Mouse (Mus musculus): ENCODE data around the gene Ssr1. TPM values are rescaled to one million over a fixed set of nuclear protein-coding genes. Genes with fewer than 3 reads are reported as not detected.

Gene Ssr1
- polyA plus RNA-seq, 1 experiment from 2014 or later = 85.8 TPM

DNA sequence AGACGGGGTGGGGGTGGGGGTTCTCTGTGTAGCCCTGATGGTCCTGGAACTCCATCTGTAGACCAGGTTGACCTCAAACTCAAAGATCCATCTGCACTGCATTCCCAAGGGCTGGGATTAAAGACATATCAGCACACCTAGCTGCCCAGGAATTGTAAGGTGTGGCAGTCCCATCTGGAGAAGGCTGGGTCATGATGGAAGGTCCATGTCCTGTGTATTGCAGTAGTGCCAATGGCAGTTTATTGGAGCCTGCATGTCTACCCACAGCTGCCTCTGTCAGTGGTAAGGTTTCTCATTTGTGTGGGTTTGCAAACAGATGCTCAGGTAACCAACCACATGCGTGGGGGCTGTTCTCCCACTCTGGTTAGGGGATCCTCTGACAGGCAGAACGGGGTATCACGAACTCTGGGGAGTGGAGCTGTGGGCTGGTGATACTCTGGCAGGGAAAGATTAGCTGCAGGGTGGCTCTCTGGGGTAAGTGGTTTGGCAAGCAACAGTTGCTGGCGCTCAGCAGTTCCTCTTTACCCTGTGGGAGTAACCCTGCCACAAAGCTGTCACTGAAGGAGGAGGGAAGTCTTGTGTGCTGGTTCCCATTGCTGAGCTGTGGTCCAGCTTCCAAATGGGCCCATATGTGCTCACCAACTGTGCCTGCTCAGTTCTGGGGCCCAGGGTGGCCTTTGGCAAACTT is 15.8 kb upstream of the Ssr1 start:
- DNase-seq (ENCODE audit: low spot score) = no peak

DNA sequence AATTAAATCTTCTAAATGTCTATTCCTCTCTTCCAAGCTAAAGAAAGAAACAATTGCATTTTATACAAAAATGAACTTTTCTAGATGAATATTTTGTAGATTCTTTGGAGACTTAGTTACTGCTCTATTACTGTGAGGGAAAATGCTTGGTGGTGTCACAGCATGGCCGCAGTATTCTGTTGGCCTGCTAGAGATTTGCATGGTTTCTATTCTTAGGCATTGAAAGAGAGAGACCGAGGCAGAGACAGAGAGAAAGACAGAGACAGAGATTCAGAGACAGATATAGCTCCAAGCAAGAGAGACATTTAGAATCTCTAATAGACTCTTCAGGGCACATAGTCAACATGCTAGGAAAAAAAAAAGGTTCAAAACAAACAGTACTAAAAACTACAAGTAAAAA is 14.0 kb upstream of the Ssr1 start:
- no peak for TF ChIP-seq EP300 (optimal IDR thresholded peaks at IDR 0.05)
- no peak for TF ChIP-seq CTCF (IDR thresholded peaks at IDR 0.05; ENCODE audit: low read depth)
- no peak overlapping the region for H3K4me3 ChIP-seq (ENCODE audit: low read depth, low read length)
- H3K9ac ChIP-seq (ENCODE audit: low read length) = no peak overlapping the region
- 95% methylated on average over 2 of the region's 2 CpGs for WGBS
- ATAC-seq (ENCODE audit: low FRiP score, low TSS enrichment) (no peak), DNase-seq (ENCODE audit: low spot score) (no peak)
- no peaks in the 10 kb centered on the region for H3K36me3 ChIP-seq (ENCODE audit: control insufficient read depth, insufficient read depth, low read length)
- H3K27ac ChIP-seq (replicated peaks) = no peak overlapping the region
- no peaks in the 10 kb centered on the region for H3K27me3 ChIP-seq (ENCODE audit: control insufficient read depth, insufficient read depth, low read length)
- H3K4me1 ChIP-seq (replicated peaks; ENCODE audit: control insufficient read depth, insufficient read depth) = no peaks in the 10 kb centered on the region
- no peaks in the 10 kb centered on the region for H3K9me3 ChIP-seq (ENCODE audit: control insufficient read depth, low read length)
- no peak overlapping the region for H3K4me2 ChIP-seq (replicated peaks; ENCODE audit: low read depth)

More for the DNA sequence above, 15.8 kb upstream of the Ssr1 start:
- TF ChIP-seq CTCF (IDR thresholded peaks at IDR 0.05; ENCODE audit: low read depth) (no peak), EP300 (optimal IDR thresholded peaks at IDR 0.05) (no peak)
- no peak overlapping the region for H3K4me2 ChIP-seq (replicated peaks; ENCODE audit: low read depth)
- H3K4me3 ChIP-seq (ENCODE audit: low read depth, low read length) = no peak overlapping the region
- 94% methylated on average over 5 of the region's 5 CpGs for WGBS
- H3K27ac ChIP-seq (replicated peaks) = no peak overlapping the region
- no peak for ATAC-seq (ENCODE audit: low FRiP score, low TSS enrichment)
- H3K9ac ChIP-seq (ENCODE audit: low read length) = no peak overlapping the region
- no peaks in the 10 kb centered on the region for H3K36me3 ChIP-seq (ENCODE audit: control insufficient read depth, insufficient read depth, low read length)
- no peaks in the 10 kb centered on the region for H3K4me1 ChIP-seq (replicated peaks; ENCODE audit: control insufficient read depth, insufficient read depth)
- H3K27me3 ChIP-seq (ENCODE audit: control insufficient read depth, insufficient read depth, low read length) = no peaks in the 10 kb centered on the region
- no peaks in the 10 kb centered on the region for H3K9me3 ChIP-seq (ENCODE audit: control insufficient read depth, low read length)

DNA sequence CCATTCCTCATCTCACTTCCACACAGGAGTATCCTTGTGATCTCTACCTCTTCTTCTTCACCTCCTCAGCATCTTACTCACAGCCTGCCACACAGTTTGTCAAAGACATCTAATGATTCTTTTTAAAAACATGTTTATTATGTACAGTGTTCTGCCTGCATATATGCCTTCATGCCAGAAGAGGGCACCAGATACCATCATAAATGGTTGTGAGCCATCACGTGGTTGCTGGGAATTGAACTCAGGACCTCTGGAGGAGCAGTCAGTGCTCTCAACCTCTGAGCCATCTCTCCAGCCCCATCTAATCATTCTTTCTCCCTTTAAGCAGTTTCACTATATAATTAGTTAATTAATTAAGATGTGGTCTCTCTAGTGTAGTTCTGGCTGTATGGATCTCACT is 8.4 kb upstream of the Ssr1 start:
- no peak overlapping the region for H3K9ac ChIP-seq (ENCODE audit: low read length)
- ATAC-seq (ENCODE audit: low FRiP score, low TSS enrichment) (no peak), DNase-seq (ENCODE audit: low spot score) (no peak)
- no peak overlapping the region for H3K27ac ChIP-seq (replicated peaks)
- H3K4me3 ChIP-seq (ENCODE audit: low read depth, low read length) = no peak overlapping the region
- H3K27me3 ChIP-seq (ENCODE audit: control insufficient read depth, insufficient read depth, low read length) = no peaks in the 10 kb centered on the region
- no peak overlapping the region for H3K4me2 ChIP-seq (replicated peaks; ENCODE audit: low read depth)
- H3K36me3 ChIP-seq (ENCODE audit: control insufficient read depth, insufficient read depth, low read length) = no peaks in the 10 kb centered on the region
- H3K9me3 ChIP-seq (ENCODE audit: control insufficient read depth, low read length) = no peaks in the 10 kb centered on the region
- WGBS = 53% methylated on average over 1 of the region's 1 CpGs
- no peaks in the 10 kb centered on the region for H3K4me1 ChIP-seq (replicated peaks; ENCODE audit: control insufficient read depth, insufficient read depth)
- TF ChIP-seq EP300 (optimal IDR thresholded peaks at IDR 0.05) (no peak), CTCF (IDR thresholded peaks at IDR 0.05; ENCODE audit: low read depth) (peak; percentile 42; the same call in 1 of the 2 replicates)

- no peak for DNase-seq (ENCODE audit: low spot score)
- H3K9me3 ChIP-seq (ENCODE audit: control insufficient read depth, low read length) = no peaks in the 10 kb centered on the region
- no peak overlapping the region for H3K9ac ChIP-seq (ENCODE audit: low read length)
- no peaks in the 10 kb centered on the region for H3K36me3 ChIP-seq (ENCODE audit: control insufficient read depth, insufficient read depth, low read length)
- no peak overlapping the region for H3K4me3 ChIP-seq (ENCODE audit: low read depth, low read length)
- ATAC-seq (ENCODE audit: low FRiP score, low TSS enrichment) = peak; percentile 70; the same call in 1 of the 2 replicates
- no peak for TF ChIP-seq CTCF (IDR thresholded peaks at IDR 0.05; ENCODE audit: low read depth)
- TF ChIP-seq EP300 (optimal IDR thresholded peaks at IDR 0.05) = no peak
- WGBS = 76% methylated on average over 3 of the region's 3 CpGs
- no peak overlapping the region for H3K27ac ChIP-seq (replicated peaks)
- H3K4me1 ChIP-seq (replicated peaks; ENCODE audit: control insufficient read depth, insufficient read depth) = no peaks in the 10 kb centered on the region
- no peaks in the 10 kb centered on the region for H3K27me3 ChIP-seq (ENCODE audit: control insufficient read depth, insufficient read depth, low read length)
- H3K4me2 ChIP-seq (replicated peaks; ENCODE audit: low read depth) = no peak overlapping the region
Measured at GRCm38 (mm10) chr13:37999713-38000112, 5.7 kb upstream of the Ssr1 start.

GRCm38 (mm10) chr13:37994405-37994749 is 360 bp upstream of the Ssr1 start:
- 9% methylated on average over 7 of the region's 7 CpGs for WGBS
- no peak for DNase-seq (ENCODE audit: low spot score)
- no peak overlapping the region for H3K9ac ChIP-seq (ENCODE audit: low read length)
- peak; percentile 36 for ATAC-seq (ENCODE audit: low FRiP score, low TSS enrichment)
- H3K4me3 ChIP-seq (ENCODE audit: low read depth, low read length) = peak overlapping the region; percentile 99
- H3K27ac ChIP-seq (replicated peaks) = peak overlapping the region; percentile 96
- peak overlapping the region; percentile 70 for H3K4me2 ChIP-seq (replicated peaks; ENCODE audit: low read depth)
- no peaks in the 10 kb centered on the region for H3K4me1 ChIP-seq (replicated peaks; ENCODE audit: control insufficient read depth, insufficient read depth)
- no peak for TF ChIP-seq CTCF (IDR thresholded peaks at IDR 0.05; ENCODE audit: low read depth)
- TF ChIP-seq EP300 (optimal IDR thresholded peaks at IDR 0.05) = no peak
- H3K9me3 ChIP-seq (ENCODE audit: control insufficient read depth, low read length) = no peaks in the 10 kb centered on the region
- no peaks in the 10 kb centered on the region for H3K27me3 ChIP-seq (ENCODE audit: control insufficient read depth, insufficient read depth, low read length)
- peaks cover 10% of the 10 kb centered on the region; the same call in 1 of the 2 replicates for H3K36me3 ChIP-seq (ENCODE audit: control insufficient read depth, insufficient read depth, low read length)

DNA sequence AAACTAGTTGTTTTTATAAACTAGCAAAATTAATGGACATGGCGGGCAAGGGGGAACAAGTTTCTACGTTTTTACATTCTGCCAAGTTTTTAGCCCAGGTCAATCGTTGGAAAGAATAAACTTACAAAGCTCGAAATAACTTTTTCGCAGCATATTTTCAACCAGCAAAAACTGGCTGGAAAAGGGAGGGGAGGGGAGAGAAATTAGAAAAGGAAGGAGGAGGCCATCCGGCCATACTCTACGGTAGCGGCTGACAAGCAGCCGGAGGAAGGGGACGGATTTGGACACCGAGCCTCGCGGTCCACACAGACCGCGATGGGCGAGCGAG is 677 bp downstream of the Ssr1 start:
- H3K9me3 ChIP-seq (ENCODE audit: control insufficient read depth, low read length) = no peaks in the 10 kb centered on the region
- H3K4me2 ChIP-seq (replicated peaks; ENCODE audit: low read depth) = peak overlapping the region; percentile 70
- H3K27ac ChIP-seq (replicated peaks) = peak overlapping the region; percentile 96
- no peak for TF ChIP-seq EP300 (optimal IDR thresholded peaks at IDR 0.05)
- TF ChIP-seq CTCF (IDR thresholded peaks at IDR 0.05; ENCODE audit: low read depth) = no peak
- DNase-seq (ENCODE audit: low spot score) = no peak
- H3K27me3 ChIP-seq (ENCODE audit: control insufficient read depth, insufficient read depth, low read length) = no peaks in the 10 kb centered on the region
- peak overlapping the region; percentile 94 for H3K9ac ChIP-seq (ENCODE audit: low read length)
- peaks cover 13% of the 10 kb centered on the region for H3K36me3 ChIP-seq (ENCODE audit: control insufficient read depth, insufficient read depth, low read length)
- no peak for ATAC-seq (ENCODE audit: low FRiP score, low TSS enrichment)
- WGBS = 1% methylated on average over 17 of the region's 17 CpGs
- no peaks in the 10 kb centered on the region for H3K4me1 ChIP-seq (replicated peaks; ENCODE audit: control insufficient read depth, insufficient read depth)
- H3K4me3 ChIP-seq (ENCODE audit: low read depth, low read length) = peak overlapping the region; percentile 99
